Mouse (Mus musculus) spleen, embryonic (tissue): ENCODE data around the gene Naa16.

ENCODE experiments used
- CTCF ChIA-PET: fragments of 350-600 bp; sonication (Branson Sonifier 250); formaldehyde crosslinking; loops from one replicate; lab custom pipeline; 2022; lab: Charles Lee

Naa16 gene

GRCm38 (mm10) chr14:79277922-79278321, 112.7 kb downstream of the Naa16 start:
- CTCF ChIA-PET: no interaction called here

- CTCF ChIA-PET: no interaction called here
Measured at GRCm38 (mm10) chr14:79275870-79276395, 114.6 kb downstream of the Naa16 start.

GRCm38 (mm10) chr14:79275441-79275840, 115.1 kb downstream of the Naa16 start:
- CTCF ChIA-PET: no interaction called here
